ENCODE assay signal across 16 mouse cellular contexts in genomic region chr6:59899808-59900207, GRCm38 (mm10).
"Had no signal": no experiment of that assay in that cellular context is flagged by ENCODE, and none has a peak within 500 bp of the region (broad histone marks: within the 10 kb centered on the region; RNA-seq: fewer than 3 reads in every experiment).

No protein-coding gene starts in this region.

- DNase-seq: gastrocnemius, postnatal 14 days; heart, adult 11 months; heart, adult 2 months; heart, postnatal 14 days; heart, postnatal 36 days; kidney, adult 11 months; kidney, adult 2 months; kidney, adult 9 months; kidney, postnatal 14 days; kidney, postnatal 36 days; layer of hippocampus, adult 9-11 months; layer of hippocampus, postnatal 36 days; left cerebral cortex, postnatal 4 days had no signal

- ATAC-seq: hindbrain, postnatal 0 days; intestine, embryonic 16.5 days; liver, embryonic 12.5 days had no signal
